Mouse (Mus musculus): ENCODE measurements around the gene Aym1. TPM values are rescaled to one million over a fixed set of nuclear protein-coding genes. Genes with fewer than 3 reads are reported as not detected.
"Not testable (repeated sequence)": the region's sequence is repeated elsewhere in the genome, so short reads cannot be mapped to it uniquely, and the experiment has no call there.

Aym1 gene
- polyA plus RNA-seq, 1 experiment = not detected

- TF ChIP-seq TAL1 (IDR thresholded peaks at IDR 0.05; ENCODE audit: low read length) (no peak), GATA1 (IDR thresholded peaks at IDR 0.05; ENCODE audit: low read length) (no peak)
These were observed 6.1 kb downstream of the Aym1 start for GRCm38 (mm10) chr5:113363177-113363576.

DNA sequence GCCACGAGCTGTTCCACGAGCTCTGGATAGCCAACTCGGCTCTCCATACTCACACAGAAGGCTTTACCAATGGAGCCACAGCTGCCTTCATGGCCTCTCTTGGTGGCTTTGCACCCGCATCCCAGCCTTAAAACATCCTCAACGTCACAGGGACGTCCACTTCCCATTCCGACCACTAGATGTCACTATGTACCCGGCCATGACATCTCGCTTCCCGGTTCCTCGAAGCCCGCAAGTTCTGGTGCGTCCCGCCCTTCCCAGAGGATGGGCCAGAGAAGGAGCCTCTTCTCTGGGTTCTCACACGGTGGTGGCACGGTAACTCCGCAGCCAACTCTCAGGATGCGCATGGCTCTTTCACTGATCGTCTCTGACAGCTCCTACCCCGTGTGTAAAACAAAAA lies 8.8 kb downstream of the Aym1 start:
- no peak for TF ChIP-seq GATA1 (IDR thresholded peaks at IDR 0.05; ENCODE audit: low read length)
- TF ChIP-seq TAL1 (IDR thresholded peaks at IDR 0.05; ENCODE audit: low read length) = no peak
- no peaks in the 10 kb centered on the region; the same call in 1 of the 2 replicates for H3K4me1 ChIP-seq (ENCODE audit: control insufficient read depth)

More at GRCm38 (mm10) chr5:113363177-113363576, 6.1 kb downstream of the Aym1 start:
- Histone ChIP-seq H3K4me3 (replicated peaks) (no peak overlapping the region), H3K4me1 (ENCODE audit: control insufficient read depth) (no peaks in the 10 kb centered on the region; the same call in 1 of the 2 replicates), H3K36me3 (ENCODE audit: control insufficient read depth) (no peaks in the 10 kb centered on the region), H3K9me3 (ENCODE audit: control insufficient read depth, low read length) (peaks cover 3% of the 10 kb centered on the region; the same call in 1 of the 2 replicates), H3K27me3 (ENCODE audit: control insufficient read depth) (peaks cover 2% of the 10 kb centered on the region; the same call in 1 of the 2 replicates)

GRCm38 (mm10) chr5:113367726-113368125 lies 10.6 kb downstream of the Aym1 start:
- not testable (repeated sequence) for H3K4me3 ChIP-seq (replicated peaks); H3K27me3 ChIP-seq (ENCODE audit: control insufficient read depth); H3K9me3 ChIP-seq (ENCODE audit: control insufficient read depth, low read length); H3K36me3 ChIP-seq (ENCODE audit: control insufficient read depth); H3K4me1 ChIP-seq (ENCODE audit: control insufficient read depth)

More for the DNA sequence above, 8.8 kb downstream of the Aym1 start:
- Histone ChIP-seq H3K4me3 (replicated peaks) (no peak overlapping the region), H3K36me3 (ENCODE audit: control insufficient read depth) (no peaks in the 10 kb centered on the region), H3K9me3 (ENCODE audit: control insufficient read depth, low read length) (peaks cover 3% of the 10 kb centered on the region; the same call in 1 of the 2 replicates), H3K27me3 (ENCODE audit: control insufficient read depth) (no peaks in the 10 kb centered on the region)

DNA sequence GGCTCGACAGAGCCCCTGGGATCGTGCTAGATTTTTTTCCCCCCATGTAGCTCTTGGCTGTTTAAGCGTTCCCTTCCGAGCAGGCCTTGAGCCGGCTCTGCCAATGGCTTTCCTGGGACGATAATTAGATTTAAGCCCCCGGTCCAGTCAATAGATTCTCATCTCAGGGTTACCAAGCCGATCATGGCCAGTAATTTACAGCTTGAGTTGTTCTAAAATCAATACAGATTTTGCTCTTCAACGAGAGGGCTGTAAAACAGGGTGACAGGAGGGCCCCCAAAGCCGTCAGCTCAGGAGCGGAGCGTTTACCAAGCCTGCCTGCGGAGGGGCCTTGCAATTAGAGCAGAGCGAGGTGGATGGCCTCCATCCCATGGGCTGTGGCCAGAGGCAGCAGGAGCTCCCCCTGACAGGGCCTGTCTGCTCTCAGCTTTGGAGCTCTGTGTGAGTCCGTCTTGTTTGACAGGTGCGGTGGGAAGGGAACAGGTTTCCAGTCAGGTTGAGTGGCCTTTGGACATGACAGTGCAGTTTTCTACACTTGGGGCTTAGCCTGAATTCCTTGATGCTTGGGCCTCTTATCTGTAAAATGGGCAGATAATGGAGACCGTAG lies 12.3 kb downstream of the Aym1 start:
- TF ChIP-seq GATA1 (IDR thresholded peaks at IDR 0.05; ENCODE audit: low read length) = no peak
- no peak for TF ChIP-seq TAL1 (IDR thresholded peaks at IDR 0.05; ENCODE audit: low read length)
- H3K4me1 ChIP-seq (ENCODE audit: control insufficient read depth) = no peaks in the 10 kb centered on the region; the same call in 1 of the 2 replicates
- H3K4me3 ChIP-seq (replicated peaks) = no peak overlapping the region
- no peaks in the 10 kb centered on the region for H3K36me3 ChIP-seq (ENCODE audit: control insufficient read depth)
- H3K9me3 ChIP-seq (ENCODE audit: control insufficient read depth, low read length) = peaks cover 3% of the 10 kb centered on the region; the same call in 1 of the 2 replicates
- peaks cover 15% of the 10 kb centered on the region for H3K27me3 ChIP-seq (ENCODE audit: control insufficient read depth)

DNA sequence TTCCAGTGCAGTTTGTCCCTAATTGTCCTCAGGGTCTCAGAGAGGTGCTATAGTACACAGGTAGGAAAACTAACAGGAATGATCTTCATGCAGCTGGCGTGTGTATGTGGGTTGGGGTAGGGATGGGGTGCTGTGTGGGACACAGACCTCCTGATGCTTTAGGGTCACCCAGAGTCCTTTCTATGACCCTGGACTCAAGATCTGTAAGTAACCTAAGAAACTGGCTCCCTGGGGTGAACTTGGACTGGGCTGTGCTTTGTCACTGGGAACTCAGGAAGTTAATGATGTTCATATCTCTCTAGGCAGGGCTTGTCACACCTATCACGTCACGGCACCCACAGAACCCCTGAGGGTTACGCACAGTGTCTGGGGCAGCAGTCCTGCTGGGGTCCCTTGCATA lies 15.4 kb downstream of the Aym1 start:
- peaks cover 15% of the 10 kb centered on the region for H3K27me3 ChIP-seq (ENCODE audit: control insufficient read depth)
- H3K4me1 ChIP-seq (ENCODE audit: control insufficient read depth) = no peaks in the 10 kb centered on the region; the same call in 1 of the 2 replicates
- no peaks in the 10 kb centered on the region for H3K36me3 ChIP-seq (ENCODE audit: control insufficient read depth)
- peaks cover 3% of the 10 kb centered on the region; the same call in 1 of the 2 replicates for H3K9me3 ChIP-seq (ENCODE audit: control insufficient read depth, low read length)
- no peak for TF ChIP-seq GATA1 (IDR thresholded peaks at IDR 0.05; ENCODE audit: low read length)
- TF ChIP-seq TAL1 (IDR thresholded peaks at IDR 0.05; ENCODE audit: low read length) = no peak
- no peak overlapping the region for H3K4me3 ChIP-seq (replicated peaks)

GRCm38 (mm10) chr5:113372995-113373950 lies 16.2 kb downstream of the Aym1 start:
- Histone ChIP-seq H3K9me3 (ENCODE audit: control insufficient read depth, low read length) (no peaks in the 10 kb centered on the region), H3K4me3 (replicated peaks) (no peak overlapping the region), H3K36me3 (ENCODE audit: control insufficient read depth) (no peaks in the 10 kb centered on the region), H3K27me3 (ENCODE audit: control insufficient read depth) (peaks cover 15% of the 10 kb centered on the region), H3K4me1 (ENCODE audit: control insufficient read depth) (no peaks in the 10 kb centered on the region)
- TF ChIP-seq GATA1 (IDR thresholded peaks at IDR 0.05; ENCODE audit: low read length) (no peak), TAL1 (IDR thresholded peaks at IDR 0.05; ENCODE audit: low read length) (no peak)

- Histone ChIP-seq H3K4me3 (replicated peaks) (no peak overlapping the region), H3K9me3 (ENCODE audit: control insufficient read depth, low read length) (no peaks in the 10 kb centered on the region), H3K27me3 (ENCODE audit: control insufficient read depth) (peaks cover 15% of the 10 kb centered on the region), H3K36me3 (ENCODE audit: control insufficient read depth) (no peaks in the 10 kb centered on the region), H3K4me1 (ENCODE audit: control insufficient read depth) (no peaks in the 10 kb centered on the region)
- TF ChIP-seq TAL1 (IDR thresholded peaks at IDR 0.05; ENCODE audit: low read length) (no peak), GATA1 (IDR thresholded peaks at IDR 0.05; ENCODE audit: low read length) (no peak)
These were observed 17.2 kb downstream of the Aym1 start for GRCm38 (mm10) chr5:113374290-113374689.

DNA sequence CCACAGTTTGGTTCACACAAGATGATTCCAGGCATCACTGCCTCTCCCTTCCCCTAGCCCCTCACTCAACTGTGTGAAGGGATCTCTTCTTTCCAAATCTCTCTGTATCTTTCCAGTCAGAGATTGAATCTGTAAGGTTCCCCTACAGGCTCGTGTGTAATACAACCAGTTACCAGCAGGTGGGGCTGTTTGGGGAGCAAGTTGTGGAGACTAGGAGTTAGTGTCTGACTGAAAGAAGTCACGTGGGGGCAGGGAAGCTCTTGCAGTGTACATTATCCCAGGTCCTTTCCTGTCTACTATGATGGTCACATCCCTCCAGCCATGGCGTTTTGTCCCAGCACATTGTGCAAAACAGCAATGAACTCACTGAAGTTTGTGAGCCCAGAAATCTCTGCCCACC lies 18.7 kb downstream of the Aym1 start:
- H3K27me3 ChIP-seq (ENCODE audit: control insufficient read depth) = peaks cover 15% of the 10 kb centered on the region
- H3K9me3 ChIP-seq (ENCODE audit: control insufficient read depth, low read length) = no peaks in the 10 kb centered on the region
- H3K4me3 ChIP-seq (replicated peaks) = no peak overlapping the region
- TF ChIP-seq TAL1 (IDR thresholded peaks at IDR 0.05; ENCODE audit: low read length) (no peak), GATA1 (IDR thresholded peaks at IDR 0.05; ENCODE audit: low read length) (no peak)
- no peaks in the 10 kb centered on the region for H3K4me1 ChIP-seq (ENCODE audit: control insufficient read depth)
- no peaks in the 10 kb centered on the region for H3K36me3 ChIP-seq (ENCODE audit: control insufficient read depth)

GRCm38 (mm10) chr5:113376292-113376691 lies 19.2 kb downstream of the Aym1 start:
- no peaks in the 10 kb centered on the region for H3K36me3 ChIP-seq (ENCODE audit: control insufficient read depth)
- peaks cover under 1% of the 10 kb centered on the region; the same call in 1 of the 2 replicates for H3K9me3 ChIP-seq (ENCODE audit: control insufficient read depth, low read length)
- no peak overlapping the region for H3K4me3 ChIP-seq (replicated peaks)
- TF ChIP-seq TAL1 (IDR thresholded peaks at IDR 0.05; ENCODE audit: low read length) (no peak), GATA1 (IDR thresholded peaks at IDR 0.05; ENCODE audit: low read length) (no peak)
- peaks cover 15% of the 10 kb centered on the region for H3K27me3 ChIP-seq (ENCODE audit: control insufficient read depth)
- H3K4me1 ChIP-seq (ENCODE audit: control insufficient read depth) = no peaks in the 10 kb centered on the region
